Mouse (Mus musculus) retina, embryonic 14.5 days (tissue): ENCODE measurements around the gene Mocs1.
"Not testable (repeated sequence)": the region's sequence is repeated elsewhere in the genome, so short reads cannot be mapped to it uniquely, and the experiment has no call there.

Source experiments
- DNase-seq: peaks from one replicate; pipeline ENCODE4 v3.0.0-alpha.2; 2015; ENCODE audit warnings: low spot score

Gene Mocs1

GRCm38 (mm10) chr17:49432071-49432711 is 4.0 kb downstream of the Mocs1 start:
- DNase-seq: no peak

- no peak for DNase-seq
These were observed 4.9 kb downstream of the Mocs1 start for GRCm38 (mm10) chr17:49433071-49433470.

DNA sequence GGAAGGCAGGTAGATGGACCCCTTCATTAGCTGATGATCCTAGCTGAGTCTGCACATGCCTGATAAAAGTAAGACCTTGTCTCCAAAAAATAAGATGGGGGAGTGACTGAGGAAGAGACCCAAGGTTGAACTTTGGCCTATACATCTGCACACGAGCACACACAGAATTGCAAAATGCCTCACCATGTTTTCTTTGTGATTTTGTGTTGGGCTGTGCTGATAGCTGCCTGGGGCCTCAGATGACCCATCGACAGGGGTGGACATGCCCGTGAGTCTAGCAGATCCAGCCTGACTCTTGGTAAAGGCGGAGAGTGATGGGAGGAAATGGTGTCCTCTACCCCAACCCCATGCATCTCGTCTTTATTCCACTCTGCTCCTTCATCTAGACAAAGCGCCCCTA is 6.1 kb downstream of the Mocs1 start:
- no peak for DNase-seq

- DNase-seq: no peak
These were observed 6.9 kb downstream of the Mocs1 start for GRCm38 (mm10) chr17:49435081-49435480.

- no peak for DNase-seq
These were observed 8.5 kb downstream of the Mocs1 start for GRCm38 (mm10) chr17:49436631-49437030.

- not testable (repeated sequence) for DNase-seq
These were observed 9.1 kb downstream of the Mocs1 start for GRCm38 (mm10) chr17:49437306-49437705.

DNA sequence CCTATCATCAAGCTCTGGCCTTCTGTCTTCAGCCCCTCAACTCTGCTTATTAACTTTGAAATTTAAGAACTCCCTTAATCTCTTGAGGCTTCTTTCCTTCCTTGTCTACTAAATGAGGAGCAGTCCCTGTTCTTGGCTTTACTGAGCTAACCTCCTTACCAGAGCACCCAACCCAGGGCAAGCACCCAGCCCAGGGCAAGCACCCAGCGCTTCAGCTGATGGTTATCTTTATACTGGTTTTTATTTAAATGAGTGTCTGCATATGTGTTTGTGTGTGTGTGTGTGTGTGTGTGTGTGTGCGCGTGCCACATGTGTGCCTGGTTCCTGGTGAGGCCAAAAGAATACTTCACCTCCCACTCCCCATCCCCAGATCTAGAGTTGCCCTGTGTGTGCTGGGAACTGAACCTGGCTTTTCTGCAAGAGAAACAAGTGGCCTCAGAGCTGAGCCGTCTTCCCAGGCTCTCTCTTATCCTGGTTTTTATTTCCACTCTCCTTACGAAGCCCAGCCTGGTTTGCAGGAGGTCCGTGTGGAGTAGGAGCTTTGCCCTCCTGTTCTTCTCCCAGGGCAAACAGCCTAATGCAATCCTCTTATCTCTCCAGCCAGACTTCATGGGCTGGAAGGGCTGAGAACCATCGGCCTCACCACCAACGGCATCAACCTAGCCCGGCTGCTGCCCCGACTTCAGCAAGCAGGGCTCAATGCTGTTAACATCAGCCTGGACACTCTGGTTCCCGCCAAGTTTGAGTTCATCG is 10.8 kb downstream of the Mocs1 start:
- DNase-seq: no peak

DNA sequence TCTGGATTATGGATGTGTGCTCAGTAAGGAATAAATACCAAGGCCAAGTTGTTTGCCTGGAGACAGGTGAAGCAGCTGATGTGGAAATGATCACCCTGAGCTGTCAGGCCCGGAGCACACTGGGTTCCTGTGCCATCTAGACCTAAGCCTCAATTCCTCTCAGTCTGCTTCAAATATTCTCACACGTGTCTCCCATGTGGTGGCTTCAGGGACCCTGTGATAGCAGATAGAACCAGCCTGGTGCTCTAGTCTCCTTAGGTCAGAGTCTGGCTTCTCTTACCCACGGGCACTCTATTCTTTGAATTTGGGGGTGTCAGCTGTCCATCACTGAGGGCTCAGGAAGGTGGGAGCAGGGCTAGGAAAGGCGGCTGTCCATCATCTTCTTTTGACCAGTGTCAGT is 11.5 kb downstream of the Mocs1 start:
- DNase-seq: no peak

GRCm38 (mm10) chr17:49440331-49441130 is 12.4 kb downstream of the Mocs1 start:
- DNase-seq: no peak

GRCm38 (mm10) chr17:49442841-49443240 is 14.7 kb downstream of the Mocs1 start:
- DNase-seq: not testable (repeated sequence)

DNA sequence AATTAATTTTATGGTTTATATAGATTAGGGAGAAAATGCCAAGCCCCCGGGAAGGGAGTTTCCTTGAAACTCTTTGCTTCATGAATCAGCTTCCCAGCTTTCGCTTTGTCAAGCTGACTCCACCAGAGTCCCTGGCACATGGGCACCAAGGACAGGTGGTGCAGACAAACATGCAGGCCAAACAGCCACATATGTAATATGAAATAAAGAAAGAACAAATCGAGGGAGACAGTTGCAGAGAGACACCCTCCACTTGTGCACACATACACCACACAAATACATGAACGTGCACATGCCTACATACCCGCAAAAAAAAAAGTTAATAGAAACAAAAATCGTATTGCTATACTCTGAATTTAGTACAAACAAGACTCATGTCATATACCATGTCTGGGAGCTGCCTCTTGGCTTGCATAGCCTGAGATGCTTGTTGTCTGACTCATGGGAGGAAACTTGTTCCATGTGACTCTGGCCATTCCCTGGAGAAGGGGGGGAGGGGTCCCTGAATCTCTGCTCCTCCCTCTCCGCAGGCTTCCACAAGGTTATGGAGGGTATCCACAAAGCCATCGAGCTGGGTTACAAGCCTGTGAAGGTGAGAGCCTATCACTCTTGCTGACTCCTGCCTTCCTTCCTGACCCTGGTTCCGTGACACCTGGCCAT is 20.5 kb downstream of the Mocs1 start:
- DNase-seq: no peak

DNA sequence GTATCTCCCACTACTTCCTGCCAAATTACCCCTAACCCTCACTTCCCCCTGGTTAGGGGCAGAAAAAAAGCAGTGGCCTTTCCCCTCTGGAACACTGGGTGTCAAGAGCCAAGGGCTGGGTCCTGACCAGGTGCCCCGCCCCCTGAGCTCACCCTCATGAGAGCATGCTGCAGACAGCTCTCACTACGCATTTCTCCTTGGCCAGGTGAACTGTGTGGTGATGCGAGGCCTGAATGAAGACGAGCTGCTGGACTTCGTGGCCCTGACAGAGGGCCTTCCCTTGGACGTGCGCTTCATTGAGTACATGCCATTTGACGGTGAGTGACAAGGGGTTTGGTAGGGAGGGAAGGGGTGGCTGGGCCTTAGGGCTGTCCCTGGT is 21.1 kb downstream of the Mocs1 start:
- DNase-seq: no peak

GRCm38 (mm10) chr17:49450922-49451321 is 22.8 kb downstream of the Mocs1 start:
- no peak for DNase-seq

DNA sequence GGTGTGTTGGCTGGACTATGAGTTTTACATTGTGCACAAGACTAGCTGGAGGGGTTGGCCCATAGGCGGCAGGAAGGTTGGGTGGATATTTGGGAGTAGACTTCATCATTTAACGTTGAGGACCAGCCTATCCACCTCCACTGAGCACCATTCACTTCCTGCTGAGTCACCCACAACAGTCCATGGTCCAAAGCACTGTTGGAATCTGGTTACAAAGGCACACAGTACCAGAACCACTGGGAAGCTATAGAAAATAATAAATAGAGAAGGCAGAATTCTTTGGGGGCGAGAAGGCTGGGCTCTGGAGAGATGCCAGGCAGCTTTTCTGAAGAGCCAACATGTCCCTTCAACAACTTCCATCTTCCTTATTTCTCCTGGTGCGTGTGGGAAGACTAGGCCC is 28.2 kb downstream of the Mocs1 start:
- no peak for DNase-seq

DNA sequence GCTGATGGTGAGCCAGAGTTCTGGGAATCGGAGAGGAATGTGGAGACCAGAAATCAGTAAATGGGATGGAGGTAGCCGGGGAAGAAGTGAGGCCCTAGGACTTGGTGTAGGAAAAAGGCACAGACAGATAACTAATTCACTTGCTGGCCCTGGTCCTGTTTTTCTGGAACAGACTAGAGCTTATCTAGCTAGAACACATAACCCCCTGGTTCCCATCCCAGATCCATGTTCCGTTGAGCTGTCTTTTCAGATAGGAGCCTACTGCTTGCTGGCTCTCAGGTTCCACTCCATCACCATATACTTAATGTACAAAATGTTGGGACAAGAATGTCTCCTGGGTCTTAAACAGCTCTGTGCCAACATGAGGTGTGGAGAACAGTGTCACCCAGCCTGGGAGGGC is 29.7 kb downstream of the Mocs1 start:
- no peak for DNase-seq

DNA sequence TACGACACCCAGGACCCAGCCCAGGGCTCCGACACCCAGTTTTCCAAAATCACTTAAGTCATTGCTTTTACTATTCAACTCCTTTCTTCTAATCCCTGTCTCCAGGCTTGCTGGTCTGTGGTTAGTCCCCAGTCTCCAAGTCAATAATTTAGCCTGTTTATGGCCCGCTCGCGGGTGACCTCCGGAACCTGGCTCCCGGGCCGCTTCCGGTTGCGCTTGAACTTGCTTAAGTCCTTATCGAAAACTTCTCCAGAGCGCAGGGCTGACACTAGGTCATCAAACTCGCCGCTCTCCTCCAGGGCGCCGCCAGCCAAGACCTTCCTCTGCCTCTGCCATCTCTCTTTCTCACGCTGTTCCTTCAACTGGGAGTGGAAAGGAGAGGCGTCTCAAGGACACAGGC is 30.2 kb downstream of the Mocs1 start:
- no peak for DNase-seq

DNA sequence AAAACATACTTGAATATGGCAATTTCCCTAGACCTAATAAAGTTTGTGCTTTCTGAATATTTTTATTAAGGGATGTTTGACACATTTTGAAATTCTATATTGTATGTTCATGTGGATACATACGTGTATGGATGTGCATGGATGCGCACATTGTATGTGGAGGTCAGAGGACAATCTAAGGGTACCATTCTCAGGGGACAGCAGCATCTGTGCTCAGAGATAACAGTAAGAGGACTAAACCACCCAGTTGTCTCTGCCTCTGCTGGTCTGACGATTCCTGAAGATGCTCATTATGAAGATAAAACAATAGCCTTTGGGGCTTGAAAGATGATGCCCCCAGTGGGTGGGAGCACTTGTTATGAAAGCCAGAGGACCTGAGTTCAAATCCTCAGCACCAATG is 36.7 kb downstream of the Mocs1 start:
- no peak for DNase-seq

GRCm38 (mm10) chr17:49468223-49468622 is 40.1 kb downstream of the Mocs1 start:
- DNase-seq: peak; percentile 79

DNA sequence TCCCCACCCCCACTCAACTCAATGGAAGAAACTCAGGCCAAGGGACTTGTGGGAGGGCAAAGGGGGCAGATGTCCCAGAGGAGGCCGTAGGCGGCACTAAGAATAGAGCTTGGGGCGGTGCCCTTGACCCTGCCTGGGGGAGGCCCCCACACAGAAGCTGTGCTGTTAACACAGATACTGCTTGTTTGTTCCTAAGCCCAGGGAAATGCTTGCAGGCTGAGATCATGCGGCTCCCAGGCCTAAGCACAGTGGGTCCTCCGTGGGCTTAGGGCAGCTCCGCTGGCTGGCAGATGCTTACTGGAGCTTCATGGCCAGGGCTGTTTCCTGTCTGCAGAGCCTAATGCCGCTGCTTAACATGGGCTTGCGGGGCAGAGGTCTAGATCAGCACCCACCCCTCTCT is 44.5 kb downstream of the Mocs1 start:
- peak; percentile 32 for DNase-seq

- no peak for DNase-seq
These were observed 45.9 kb downstream of the Mocs1 start for GRCm38 (mm10) chr17:49474051-49474450.

DNA sequence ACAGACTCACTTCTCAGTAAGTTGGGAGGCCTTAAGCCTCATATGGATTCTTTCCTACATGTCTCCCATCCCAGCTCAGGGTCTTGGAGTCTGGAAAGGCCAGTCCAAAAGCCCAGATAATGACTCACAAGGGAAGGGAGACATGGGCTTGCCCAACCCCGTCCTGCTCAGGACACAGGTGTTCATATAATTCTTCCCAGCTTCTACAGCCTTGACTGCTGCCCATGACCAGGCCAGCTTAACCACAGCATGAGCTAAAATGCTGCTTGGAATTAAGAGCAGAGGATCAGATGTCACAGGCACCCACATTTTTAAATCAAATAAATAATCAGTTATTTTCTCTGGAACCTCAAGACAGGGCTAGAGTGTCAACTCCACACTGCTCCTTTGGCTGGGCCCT is 47.0 kb downstream of the Mocs1 start:
- no peak for DNase-seq

DNA sequence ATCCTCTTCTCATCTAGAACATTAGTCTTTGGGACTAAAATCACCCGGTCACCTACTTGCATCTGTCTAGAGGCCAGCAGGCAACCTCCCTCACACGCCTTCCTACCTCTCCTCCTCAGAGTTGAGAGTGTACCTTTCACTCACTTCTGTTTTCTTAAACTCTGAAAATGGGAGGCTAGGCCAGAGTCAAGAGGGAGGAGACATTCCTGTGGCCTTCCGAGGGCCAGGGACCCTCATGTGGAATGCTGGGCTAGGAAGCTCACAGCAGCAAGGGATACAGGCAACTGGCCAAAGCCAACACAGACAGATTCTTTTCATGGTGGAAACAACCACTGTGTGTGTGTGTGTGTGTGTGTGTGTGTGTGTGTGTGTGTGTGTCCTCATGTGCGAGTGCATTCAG is 49.2 kb downstream of the Mocs1 start:
- DNase-seq: no peak

DNA sequence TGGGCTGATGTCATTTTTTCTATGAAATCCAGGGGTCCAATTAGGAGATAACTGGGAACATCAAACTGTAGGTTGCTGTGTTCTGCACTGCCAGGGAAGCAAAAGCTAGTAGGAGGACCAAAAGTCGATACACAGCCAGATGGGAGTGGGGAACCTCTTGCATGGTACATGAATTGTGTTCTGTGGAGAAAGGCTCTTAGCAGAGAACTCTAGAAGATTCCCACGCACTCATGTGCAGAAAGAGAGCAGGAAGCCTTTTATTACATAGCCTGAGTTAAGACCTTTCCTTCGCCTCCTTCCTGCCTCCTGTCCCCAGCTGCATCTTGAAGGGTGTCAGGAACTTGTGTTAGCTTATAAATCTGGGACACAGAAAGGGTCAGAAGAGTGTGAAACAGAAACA is 53.7 kb downstream of the Mocs1 start:
- no peak for DNase-seq
